Mouse (Mus musculus) stomach, postnatal 0 days (tissue): Measurements from ENCODE around the gene Olfr467. TPM values are rescaled to one million over a fixed set of nuclear protein-coding genes. Genes with fewer than 3 reads are reported as not detected.

ENCODE experiments used
- ATAC-seq: fragments of 200-750 bp; cut with Nextera tagmentation; 2 replicates; pipeline ENCODE4 v1.8.0; 2017; ENCODE audit not compliant: low FRiP score, low TSS enrichment
- DNase-seq: peaks from one replicate; pipeline ENCODE4 v3.0.0-alpha.2; 2016; ENCODE audit warnings: low spot score
- H3K27ac ChIP-seq: fragments of 300-500 bp; sonication (generic); replicated peaks from 2 replicates; pipeline ENCODE4 v1.5.1; 2014; ENCODE audit warnings: mild to moderate bottlenecking, control low read depth
- H3K27me3 ChIP-seq: fragments of 300-500 bp; sonication (generic); 2 replicates; pipeline ENCODE4 v1.6.1; 2014; ENCODE audit warnings: low read length; ENCODE audit not compliant: control insufficient read depth, insufficient read depth
- H3K36me3 ChIP-seq: fragments of 300-500 bp; sonication (generic); 2 replicates; pipeline ENCODE4 v1.6.1; 2014; ENCODE audit warnings: low read length, mixed read lengths; ENCODE audit not compliant: control insufficient read depth, insufficient read depth
- H3K4me1 ChIP-seq: fragments of 300-500 bp; sonication (generic); replicated peaks from 2 replicates; pipeline ENCODE4 v1.6.1; 2014; ENCODE audit warnings: antibody characterized with exemption; ENCODE audit not compliant: control insufficient read depth, insufficient read depth
- H3K4me2 ChIP-seq: fragments of 300-500 bp; sonication (generic); replicated peaks from 2 replicates; pipeline ENCODE4 v1.6.1; 2014; ENCODE audit warnings: low read depth, mild to moderate bottlenecking, control low read depth, moderate library complexity
- H3K4me3 ChIP-seq: fragments of 300-500 bp; sonication (generic); 2 replicates; pipeline ENCODE4 v1.5.1; 2014; ENCODE audit warnings: low read depth, low read length, control low read depth
- H3K9ac ChIP-seq: fragments of 300-500 bp; sonication (generic); 2 replicates; pipeline ENCODE4 v1.6.1; 2014; ENCODE audit warnings: mild to moderate bottlenecking, low read length, control low read depth, mixed read lengths
- H3K9me3 ChIP-seq: fragments of 300-500 bp; sonication (generic); 2 replicates; pipeline ENCODE4 v1.6.1; 2016; ENCODE audit warnings: low read length; ENCODE audit not compliant: control insufficient read depth
- CTCF ChIP-seq: IDR thresholded peaks from 2 replicates; pipeline ENCODE4 v1.5.1; 2016; ENCODE audit warnings: antibody characterized with exemption, low read depth, mild to moderate bottlenecking, moderate library complexity
- EP300 ChIP-seq: optimal IDR thresholded peaks from 2 replicates; pipeline ENCODE3; 2016; ENCODE audit warnings: antibody characterized with exemption
- WGBS: fragments of 180-500 bp; shearing (Covaris S2); extraction: QIAGEN DNeasy Blood & Tissue Kit; methylation state at CpG from one replicate; pipeline ENCODE4 v1.1.7; 2014; 5-methylcytosine and 5-hydroxymethylcytosine counted together
- polyA plus RNA-seq: library from polyadenylated mRNA; unstranded; fragments of >200 nt; fragmentation: Nextera tagmentation; extraction: Ambion mirVana; gene quantifications from 2 replicates; pipeline ENCODE4 v1.2.1, GENCODE M21; 2015

Olfr467 gene
- polyA plus RNA-seq = not detected in 2 replicates

GRCm38 (mm10) chr7:107811963-107812362, at the start of gene Olfr467:
Gene Olfr467 (plus strand): TSS chr7:107812263.
- Histone ChIP-seq H3K9me3 (no peaks in the 10 kb centered on the region), H3K36me3 (no peaks in the 10 kb centered on the region), H3K9ac (no peak within 1 kb of the TSS), H3K4me3 (no peak within 1 kb of the TSS), H3K27ac (no peak within 1 kb of the TSS), H3K4me2 (no peak within 1 kb of the TSS), H3K27me3 (no peaks in the 10 kb centered on the region), H3K4me1 (no peaks in the 10 kb centered on the region)
- ATAC-seq (no peak), DNase-seq (no peak)
- TF ChIP-seq EP300 = no peak
- TF ChIP-seq CTCF = no peak

- Histone ChIP-seq H3K27ac (no peak overlapping the region), H3K4me3 (no peak overlapping the region), H3K27me3 (no peaks in the 10 kb centered on the region), H3K9ac (no peak overlapping the region), H3K36me3 (no peaks in the 10 kb centered on the region), H3K4me2 (no peak overlapping the region), H3K4me1 (no peaks in the 10 kb centered on the region), H3K9me3 (no peaks in the 10 kb centered on the region)
- TF ChIP-seq EP300 (no peak), CTCF (no peak)
- DNase-seq = no peak
- WGBS = 64% methylated on average over 6 of the region's 6 CpGs
- ATAC-seq = no peak
Measured at GRCm38 (mm10) chr7:107770812-107771211, 41.3 kb upstream of the Olfr467 start.

GRCm38 (mm10) chr7:107778216-107778615, 33.8 kb upstream of the Olfr467 start:
- H3K27me3 ChIP-seq = no peaks in the 10 kb centered on the region
- no peak overlapping the region for H3K4me2 ChIP-seq
- no peak for ATAC-seq
- H3K9me3 ChIP-seq = no peaks in the 10 kb centered on the region
- 41% methylated on average over 1 of the region's 1 CpGs for WGBS
- no peak overlapping the region for H3K9ac ChIP-seq
- H3K4me1 ChIP-seq = no peaks in the 10 kb centered on the region
- no peak overlapping the region for H3K27ac ChIP-seq
- no peaks in the 10 kb centered on the region for H3K36me3 ChIP-seq
- H3K4me3 ChIP-seq = no peak overlapping the region
- DNase-seq = no peak
- no peak for TF ChIP-seq EP300

GRCm38 (mm10) chr7:107779611-107780010, 32.5 kb upstream of the Olfr467 start:
- peak; percentile 83 for TF ChIP-seq CTCF
- TF ChIP-seq EP300 = no peak
- no peaks in the 10 kb centered on the region for H3K9me3 ChIP-seq
- DNase-seq = no peak

GRCm38 (mm10) chr7:107787977-107788620, 24.0 kb upstream of the Olfr467 start:
- no peak overlapping the region for H3K9ac ChIP-seq
- H3K4me3 ChIP-seq = no peak overlapping the region
- no peaks in the 10 kb centered on the region for H3K27me3 ChIP-seq
- H3K4me2 ChIP-seq = no peak overlapping the region
- no peaks in the 10 kb centered on the region for H3K4me1 ChIP-seq
- no peak overlapping the region for H3K27ac ChIP-seq
- 55% methylated on average over 3 of the region's 3 CpGs for WGBS
- no peaks in the 10 kb centered on the region for H3K36me3 ChIP-seq
- DNase-seq (no peak), ATAC-seq (no peak)
- peak; percentile 82 for TF ChIP-seq CTCF
- TF ChIP-seq EP300 = no peak
- no peaks in the 10 kb centered on the region for H3K9me3 ChIP-seq

More at GRCm38 (mm10) chr7:107779611-107780010, 32.5 kb upstream of the Olfr467 start:
- H3K9ac ChIP-seq = no peak overlapping the region
- H3K27ac ChIP-seq = no peak overlapping the region
- ATAC-seq = no peak
- no peaks in the 10 kb centered on the region for H3K4me1 ChIP-seq
- H3K27me3 ChIP-seq = no peaks in the 10 kb centered on the region
- H3K36me3 ChIP-seq = no peaks in the 10 kb centered on the region
- WGBS = 42% methylated on average over 4 of the region's 4 CpGs
- H3K4me3 ChIP-seq = no peak overlapping the region
- no peak overlapping the region for H3K4me2 ChIP-seq

GRCm38 (mm10) chr7:107796500-107796899, 15.6 kb upstream of the Olfr467 start:
- H3K9me3 ChIP-seq = no peaks in the 10 kb centered on the region
- no peaks in the 10 kb centered on the region for H3K27me3 ChIP-seq
- H3K36me3 ChIP-seq = no peaks in the 10 kb centered on the region
- 85% methylated on average over 2 of the region's 2 CpGs for WGBS
- no peak overlapping the region for H3K4me3 ChIP-seq
- ATAC-seq = no peak
- TF ChIP-seq CTCF (no peak), EP300 (no peak)
- no peak for DNase-seq
- H3K9ac ChIP-seq = no peak overlapping the region
- no peaks in the 10 kb centered on the region for H3K4me1 ChIP-seq
- H3K27ac ChIP-seq = no peak overlapping the region
- H3K4me2 ChIP-seq = no peak overlapping the region
